Mouse (Mus musculus): Measurements from ENCODE around the gene Mgll.

DNA sequence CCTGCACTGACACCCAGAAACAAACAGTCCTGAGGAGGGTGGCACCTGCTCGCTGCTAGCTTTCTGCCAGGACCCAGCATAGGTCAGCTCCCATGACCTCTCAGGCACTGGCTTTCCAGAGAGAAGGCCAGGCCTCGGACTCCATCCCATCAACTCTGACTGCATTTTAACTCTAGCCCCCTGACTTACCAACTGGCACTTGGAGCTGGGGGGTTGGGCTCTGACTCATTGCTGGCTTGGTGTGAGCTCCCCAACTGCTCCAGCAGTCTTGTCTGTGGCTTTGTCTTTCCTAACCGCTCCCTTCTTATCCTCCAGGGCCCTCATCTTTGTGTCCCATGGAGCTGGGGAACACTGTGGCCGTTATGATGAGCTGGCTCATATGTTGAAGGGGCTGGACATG is 40.1 kb downstream of the Mgll start:
- no peak for TF ChIP-seq GATA1 (IDR thresholded peaks at IDR 0.05; ENCODE audit: low read length)
- TF ChIP-seq TAL1 (IDR thresholded peaks at IDR 0.05; ENCODE audit: low read length), result no peak

Measured in erythroblast, embryonic 14.5 days (primary cell).